Mouse (Mus musculus) adrenal gland, postnatal 25 days (tissue): ENCODE measurements around the gene Ykt6. TPM values are rescaled to one million over a fixed set of nuclear protein-coding genes. Genes with fewer than 3 reads are reported as not detected.

Source experiments
- total RNA-seq: library from RNA; stranded (reverse); gene quantifications from 2 replicates; pipeline ENCODE4 v1.2.3, GENCODE M21; 2021

The Ykt6 gene
- total RNA-seq, 1 experiment from 2014 or later, result 86.3 TPM

Other genes with a start within 250 kb of the Ykt6 start
- 144 and 186 TPM in 2 replicates for gene Mrps24, start 240.0 kb upstream of the Ykt6 start, total RNA-seq
- 33.8 and 58.8 TPM in 2 replicates for gene Urgcp, start 193.3 kb upstream of the Ykt6 start, total RNA-seq
- 66.2 and 77.8 TPM in 2 replicates for gene Dbnl, start 167.2 kb upstream of the Ykt6 start, total RNA-seq
- gene Pgam2, start 152.0 kb upstream of the Ykt6 start, total RNA-seq, result not detected in 2 replicates
- 12.0 and 13.8 TPM in 2 replicates for gene Polm, start 117.7 kb upstream of the Ykt6 start, total RNA-seq
- gene Aebp1, start 93.7 kb upstream of the Ykt6 start, total RNA-seq, result 399 and 434 TPM in 2 replicates
- gene Pold2, start 77.4 kb upstream of the Ykt6 start, total RNA-seq, result 33.6 and 42.2 TPM in 2 replicates
- not detected in 2 replicates for gene Myl7, start 56.9 kb upstream of the Ykt6 start, total RNA-seq
- gene Gck, start 5.6 kb upstream of the Ykt6 start, total RNA-seq, result 3.1 and 4.0 TPM in 2 replicates
- gene Camk2b, start 110.7 kb downstream of the Ykt6 start, total RNA-seq, result 10.0 and 13.6 TPM in 2 replicates
- 0.39 TPM in 1 of 2 replicates, not detected in the other for gene A730071L15Rik, start 244.3 kb downstream of the Ykt6 start, total RNA-seq
- gene Nudcd3, start 244.7 kb downstream of the Ykt6 start, total RNA-seq, result 59.0 and 63.1 TPM in 2 replicates